Mouse (Mus musculus): Measurements from ENCODE around the gene Ubac2. TPM values are rescaled to one million over a fixed set of nuclear protein-coding genes. Genes with fewer than 3 reads are reported as not detected.
"Not testable (repeated sequence)": the region's sequence is repeated elsewhere in the genome, so short reads cannot be mapped to it uniquely, and the experiment has no call there.

The Ubac2 gene
- polyA plus RNA-seq, 1 experiment from 2014 or later, result 59.3 TPM

- Histone ChIP-seq H3K4me1 (replicated peaks) (no peaks in the 10 kb centered on the region), H3K9me3 (no peaks in the 10 kb centered on the region), H3K27me3 (replicated peaks) (no peaks in the 10 kb centered on the region), H3K4me3 (replicated peaks) (no peak overlapping the region), H3K9ac (no peak overlapping the region), H3K4me2 (replicated peaks) (no peak overlapping the region), H3K27ac (no peak overlapping the region), H3K36me3 (no peaks in the 10 kb centered on the region)
- no peak for ATAC-seq
- WGBS, result 89% methylated on average over 4 of the region's 4 CpGs
These were observed 4.8 kb upstream of the Ubac2 start for GRCm38 (mm10) chr14:121873646-121874045.

DNA sequence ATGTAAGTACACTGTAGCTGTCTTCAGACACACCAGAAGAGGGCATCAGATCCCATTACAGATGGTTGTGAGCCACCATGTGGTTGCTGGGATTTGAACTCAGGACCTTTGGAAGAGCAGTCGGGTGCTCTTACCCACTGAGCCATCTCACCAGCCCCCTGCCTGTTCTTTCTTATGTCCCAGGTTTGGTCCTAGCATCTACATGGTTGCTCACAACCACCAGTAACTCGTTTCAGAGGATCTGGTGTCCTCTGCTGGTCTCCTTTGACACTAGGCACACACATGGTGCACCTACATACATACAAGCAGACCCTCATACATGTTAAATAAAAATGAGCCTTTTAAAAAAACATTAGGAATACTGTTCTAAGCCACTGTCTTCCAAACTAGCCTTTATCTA is 2.2 kb upstream of the Ubac2 start:
- not testable (repeated sequence) for H3K4me3 ChIP-seq (replicated peaks); H3K4me1 ChIP-seq (replicated peaks); H3K27me3 ChIP-seq (replicated peaks); ATAC-seq; H3K9ac ChIP-seq; H3K9me3 ChIP-seq; H3K4me2 ChIP-seq (replicated peaks); H3K27ac ChIP-seq; H3K36me3 ChIP-seq
- 68% methylated on average over 2 of the region's 2 CpGs for WGBS

GRCm38 (mm10) chr14:121876860-121877259 is 1.6 kb upstream of the Ubac2 start:
- Histone ChIP-seq H3K9me3 (no peaks in the 10 kb centered on the region), H3K4me3 (replicated peaks) (no peak overlapping the region)
- no peak for ATAC-seq

GRCm38 (mm10) chr14:121877640-121878039 is 780 bp upstream of the Ubac2 start:
- H3K9ac ChIP-seq, result no peak overlapping the region
- peaks cover 7% of the 10 kb centered on the region for H3K4me1 ChIP-seq (replicated peaks)
- 32% methylated on average over 8 of the region's 8 CpGs for WGBS
- peak overlapping the region; percentile 61 for H3K4me2 ChIP-seq (replicated peaks)
- no peaks in the 10 kb centered on the region for H3K36me3 ChIP-seq
- no peaks in the 10 kb centered on the region for H3K9me3 ChIP-seq
- H3K27ac ChIP-seq, result peak overlapping the region; percentile 95
- H3K4me3 ChIP-seq (replicated peaks), result peak overlapping the region; percentile 81
- no peaks in the 10 kb centered on the region for H3K27me3 ChIP-seq (replicated peaks)
- ATAC-seq, result no peak

More at GRCm38 (mm10) chr14:121876860-121877259, 1.6 kb upstream of the Ubac2 start:
- peaks cover 7% of the 10 kb centered on the region for H3K4me1 ChIP-seq (replicated peaks)
- 77% methylated on average over 2 of the region's 2 CpGs for WGBS
- no peaks in the 10 kb centered on the region for H3K27me3 ChIP-seq (replicated peaks)
- H3K36me3 ChIP-seq, result no peaks in the 10 kb centered on the region
- H3K4me2 ChIP-seq (replicated peaks), result no peak overlapping the region
- no peak overlapping the region for H3K9ac ChIP-seq
- H3K27ac ChIP-seq, result no peak overlapping the region

DNA sequence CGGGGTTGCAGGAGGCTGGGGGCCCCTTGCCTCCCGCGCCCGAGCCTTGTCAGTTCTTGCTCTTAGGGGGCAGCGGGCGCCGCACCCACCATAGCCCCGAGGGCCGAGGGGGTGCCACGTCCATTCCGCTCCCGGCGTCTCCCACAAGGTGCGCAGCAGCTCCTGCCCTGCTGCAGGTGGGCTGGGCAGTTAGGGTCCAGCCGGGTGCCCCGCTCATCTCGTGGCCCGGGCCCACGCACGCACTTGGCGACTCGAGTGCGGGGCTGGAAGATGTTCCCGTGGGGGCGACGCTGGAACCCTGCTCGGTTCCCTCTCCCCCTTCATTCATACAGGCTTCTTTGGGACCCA is 413 bp downstream of the Ubac2 start:
- H3K27ac ChIP-seq, result peak overlapping the region; percentile 54
- peak overlapping the region; percentile 82 for H3K9ac ChIP-seq
- peak overlapping the region; percentile 81 for H3K4me3 ChIP-seq (replicated peaks)
- under 1% methylated on average over 27 of the region's 27 CpGs for WGBS
- peak overlapping the region; percentile 88 for H3K4me2 ChIP-seq (replicated peaks)
- H3K27me3 ChIP-seq (replicated peaks), result no peaks in the 10 kb centered on the region
- H3K36me3 ChIP-seq, result no peaks in the 10 kb centered on the region
- no peaks in the 10 kb centered on the region for H3K9me3 ChIP-seq
- peaks cover 14% of the 10 kb centered on the region for H3K4me1 ChIP-seq (replicated peaks)
- peak; percentile 65; the same call in 1 of the 2 replicates for ATAC-seq

DNA sequence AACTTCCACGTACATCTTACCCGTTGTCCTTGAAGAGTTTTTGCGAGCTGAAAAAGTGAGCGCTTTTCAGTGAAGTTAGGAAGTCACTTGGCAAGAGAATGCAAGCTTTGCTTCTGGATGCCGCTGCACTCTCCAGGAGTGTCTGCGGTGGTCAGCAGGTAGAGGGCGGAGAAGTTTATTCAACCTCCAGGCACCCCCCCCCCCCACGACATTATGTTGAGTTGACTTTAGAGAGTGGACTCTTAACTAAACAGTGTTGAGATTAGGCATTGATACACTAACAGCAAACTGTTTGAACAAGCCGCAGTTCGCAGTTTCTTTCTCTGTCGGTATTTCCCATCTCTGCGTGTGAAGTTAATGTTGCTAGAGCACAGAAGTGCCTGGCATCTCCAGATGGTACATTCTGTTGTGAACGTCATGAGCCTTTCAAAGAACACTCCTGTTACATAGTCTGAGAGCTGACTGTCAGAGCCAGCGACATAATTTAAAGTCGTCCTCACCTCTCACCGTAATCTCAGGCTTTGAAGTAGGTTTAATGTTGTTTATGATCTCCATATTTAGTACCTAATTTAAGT is 933 bp downstream of the Ubac2 start:
- Histone ChIP-seq H3K27ac (peak overlapping the region; percentile 54; the same call in 1 of the 2 replicates), H3K9ac (peak overlapping the region; percentile 82), H3K4me2 (replicated peaks) (peak overlapping the region; percentile 88), H3K9me3 (no peaks in the 10 kb centered on the region), H3K4me1 (replicated peaks) (peaks cover 19% of the 10 kb centered on the region), H3K4me3 (replicated peaks) (peak overlapping the region; percentile 81), H3K27me3 (replicated peaks) (no peaks in the 10 kb centered on the region), H3K36me3 (no peaks in the 10 kb centered on the region)
- ATAC-seq, result no peak
- WGBS, result 12% methylated on average over 16 of the region's 16 CpGs

GRCm38 (mm10) chr14:121881211-121881610 is 2.8 kb downstream of the Ubac2 start:
- no peak overlapping the region for H3K9ac ChIP-seq
- no peak for ATAC-seq
- no peak overlapping the region for H3K27ac ChIP-seq
- 0 out of 2 replicates have a peak, but pooled peaks cover 4% of the 10 kb centered on the region for H3K36me3 ChIP-seq
- H3K4me3 ChIP-seq (replicated peaks), result no peak overlapping the region
- H3K9me3 ChIP-seq, result no peaks in the 10 kb centered on the region
- no peaks in the 10 kb centered on the region for H3K27me3 ChIP-seq (replicated peaks)
- H3K4me2 ChIP-seq (replicated peaks), result no peak overlapping the region
- H3K4me1 ChIP-seq (replicated peaks), result peaks cover 21% of the 10 kb centered on the region
- WGBS, result 76% methylated on average over 7 of the region's 7 CpGs

- H3K4me2 ChIP-seq (replicated peaks), result no peak overlapping the region
- WGBS, result 30% methylated on average over 6 of the region's 6 CpGs
- no peak overlapping the region for H3K27ac ChIP-seq
- H3K9ac ChIP-seq, result no peak overlapping the region
- H3K36me3 ChIP-seq, result 0 out of 2 replicates have a peak, but pooled peaks cover 4% of the 10 kb centered on the region
- H3K4me3 ChIP-seq (replicated peaks), result no peak overlapping the region
- ATAC-seq, result peak; percentile 69
- H3K27me3 ChIP-seq (replicated peaks), result no peaks in the 10 kb centered on the region
- peaks cover 21% of the 10 kb centered on the region for H3K4me1 ChIP-seq (replicated peaks)
- H3K9me3 ChIP-seq, result no peaks in the 10 kb centered on the region
These were observed 5.9 kb downstream of the Ubac2 start for GRCm38 (mm10) chr14:121884150-121884797.

- WGBS, result 55% methylated on average over 6 of the region's 6 CpGs
- no peak overlapping the region for H3K4me2 ChIP-seq (replicated peaks)
- no peaks in the 10 kb centered on the region for H3K27me3 ChIP-seq (replicated peaks)
- H3K36me3 ChIP-seq, result no peaks in the 10 kb centered on the region
- H3K27ac ChIP-seq, result no peak overlapping the region
- no peak overlapping the region for H3K9ac ChIP-seq
- H3K4me3 ChIP-seq (replicated peaks), result no peak overlapping the region
- H3K9me3 ChIP-seq, result no peaks in the 10 kb centered on the region
- peaks cover 10% of the 10 kb centered on the region; the same call in 1 of the 2 replicates for H3K4me1 ChIP-seq (replicated peaks)
- peak; percentile 36; the same call in 1 of the 2 replicates for ATAC-seq
These were observed 15.3 kb downstream of the Ubac2 start for GRCm38 (mm10) chr14:121893747-121894146.

DNA sequence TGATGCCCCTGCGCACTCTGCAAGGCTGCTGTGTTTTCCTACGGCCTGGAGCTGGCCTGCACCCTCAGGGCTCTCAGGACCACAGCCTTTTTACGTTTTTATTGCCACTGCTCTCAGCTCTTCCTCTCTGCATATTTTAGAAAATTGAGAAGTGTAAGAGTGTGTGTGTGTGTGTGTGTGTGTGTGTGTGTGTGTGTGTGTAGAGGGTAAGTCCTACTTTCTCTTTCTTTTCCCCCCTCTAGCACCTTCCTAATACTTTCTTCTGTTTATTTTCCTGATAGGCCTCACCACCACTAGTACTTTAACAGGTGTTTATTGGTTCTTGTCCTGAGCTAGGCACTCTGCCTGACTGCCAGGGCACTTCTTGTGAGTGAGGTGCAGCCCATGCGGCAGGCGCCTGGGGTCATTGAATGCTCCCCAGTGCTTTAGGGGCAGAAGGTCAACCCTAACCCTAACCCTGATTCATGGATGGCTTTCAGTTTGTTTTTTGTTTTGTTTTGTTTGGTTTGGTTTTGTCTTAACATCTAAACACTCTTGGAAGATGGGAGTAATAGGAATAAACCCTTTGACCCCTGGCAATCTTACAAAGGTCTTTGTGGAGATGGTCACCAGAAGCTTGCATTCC is 16.2 kb downstream of the Ubac2 start:
- peaks cover 10% of the 10 kb centered on the region; the same call in 1 of the 2 replicates for H3K4me1 ChIP-seq (replicated peaks)
- 62% methylated on average over 5 of the region's 5 CpGs for WGBS
- no peak overlapping the region for H3K27ac ChIP-seq
- no peaks in the 10 kb centered on the region for H3K9me3 ChIP-seq
- H3K4me2 ChIP-seq (replicated peaks), result no peak overlapping the region
- no peak overlapping the region for H3K4me3 ChIP-seq (replicated peaks)
- H3K9ac ChIP-seq, result no peak overlapping the region
- no peaks in the 10 kb centered on the region for H3K27me3 ChIP-seq (replicated peaks)
- no peak for ATAC-seq
- no peaks in the 10 kb centered on the region for H3K36me3 ChIP-seq

GRCm38 (mm10) chr14:121895316-121895715 is 16.9 kb downstream of the Ubac2 start:
- Histone ChIP-seq H3K4me3 (replicated peaks) (no peak overlapping the region), H3K27me3 (replicated peaks) (no peaks in the 10 kb centered on the region), H3K9ac (no peak overlapping the region), H3K36me3 (no peaks in the 10 kb centered on the region), H3K9me3 (no peaks in the 10 kb centered on the region), H3K4me1 (replicated peaks) (peaks cover 10% of the 10 kb centered on the region; the same call in 1 of the 2 replicates), H3K27ac (no peak overlapping the region), H3K4me2 (replicated peaks) (no peak overlapping the region)
- ATAC-seq, result no peak
- WGBS, result 82% methylated on average over 4 of the region's 4 CpGs

- H3K4me1 ChIP-seq (replicated peaks), result peaks cover 10% of the 10 kb centered on the region; the same call in 1 of the 2 replicates
- no peaks in the 10 kb centered on the region for H3K36me3 ChIP-seq
- H3K27ac ChIP-seq, result no peak overlapping the region
- peak; percentile 50; the same call in 1 of the 2 replicates for ATAC-seq
- no peak overlapping the region for H3K4me2 ChIP-seq (replicated peaks)
- no peak overlapping the region for H3K9ac ChIP-seq
- H3K4me3 ChIP-seq (replicated peaks), result no peak overlapping the region
- WGBS, result 52% methylated on average over 6 of the region's 6 CpGs
- H3K27me3 ChIP-seq (replicated peaks), result no peaks in the 10 kb centered on the region
- no peaks in the 10 kb centered on the region for H3K9me3 ChIP-seq
These were observed 18.0 kb downstream of the Ubac2 start for GRCm38 (mm10) chr14:121896126-121897090.
